ENCODE assay signal across 1 mouse cellular context in the genomic region with DNA sequence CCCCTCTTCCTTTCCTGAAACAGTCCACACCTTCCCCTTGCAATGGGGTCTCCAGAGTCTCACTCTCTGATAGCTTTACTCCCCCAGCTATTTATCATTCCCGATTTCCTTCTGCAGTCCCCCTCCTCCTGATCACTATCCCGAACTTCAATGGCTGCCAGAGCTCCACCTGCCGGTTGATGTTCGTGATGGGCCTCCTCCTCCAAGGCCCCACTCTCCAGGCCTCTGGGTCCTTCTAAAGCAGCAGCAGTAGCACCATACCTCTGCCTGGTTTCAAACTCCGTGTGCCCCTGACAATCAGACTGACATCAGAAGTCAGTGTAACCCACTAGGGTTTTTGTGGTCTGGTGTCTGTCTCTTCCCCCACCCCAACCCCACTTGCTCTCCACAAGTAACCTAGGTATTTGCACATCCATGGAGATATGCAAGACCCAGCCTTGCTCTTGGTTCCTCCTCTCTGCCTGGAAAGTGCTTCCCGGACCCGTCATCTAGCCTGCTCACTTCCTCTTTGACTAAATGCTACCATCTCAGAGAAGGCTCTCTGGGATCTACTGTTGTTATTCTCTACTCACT.
TF ChIP-seq lines count a peak whose summit lies in the region.

No protein-coding gene starts in this region.

TF ChIP-seq in MEL, 35 proteins besides CTCF, POLR2A, EP300 and RAD21 (continued from another document):
- TF ChIP-seq ELF1 (IDR thresholded peaks at IDR 0.05; ENCODE audit: low read depth, low read length) (no peak), RCOR1 (IDR thresholded peaks at IDR 0.05; ENCODE audit: low read depth, low read length) (no peak), ZKSCAN1 (IDR thresholded peaks at IDR 0.05; ENCODE audit: low read depth, low read length) (no peak), MYB (IDR thresholded peaks at IDR 0.05; ENCODE audit: low read depth, low read length) (no peak)
TF ChIP-seq in MEL: peak in this region for 0.
